Mouse (Mus musculus) myocyte (in vitro differentiated cells): Measurements from ENCODE around the gene Fam111a. TPM values are rescaled to one million over a fixed set of nuclear protein-coding genes. Genes with fewer than 3 reads are reported as not detected.

Source experiments
- H3K27me3 ChIP-seq: one replicate; pipeline ENCODE4 v1.6.1; 2011; ENCODE audit not compliant: control insufficient read depth, insufficient read depth, insufficient read length
- H3K36me3 ChIP-seq: one replicate; pipeline ENCODE4 v1.6.1; 2011; ENCODE audit not compliant: control insufficient read depth, insufficient read depth
- H3K4me2 ChIP-seq: one replicate; pipeline ENCODE4 v1.6.1; 2011; ENCODE audit warnings: low read depth, control low read depth
- H3K4me3 ChIP-seq: one replicate; pipeline ENCODE4 v1.5.1; 2011; ENCODE audit warnings: mild to moderate bottlenecking, control low read depth, moderate library complexity
- H3K79me2 ChIP-seq: one replicate; pipeline ENCODE4 v1.6.1; 2011; ENCODE audit not compliant: control insufficient read depth, insufficient read depth
- H3ac ChIP-seq: one replicate; pipeline ENCODE4 v1.6.1; 2011; ENCODE audit not compliant: control insufficient read depth, insufficient read length
- CEBPB ChIP-seq: IDR thresholded peaks from 2 replicates; pipeline ENCODE4 v1.6.1; 2011; ENCODE audit warnings: mild to moderate bottlenecking, moderate library complexity; ENCODE audit not compliant: poor library complexity, insufficient read depth, severe bottlenecking
- E2F4 ChIP-seq: IDR thresholded peaks from one replicate; pipeline ENCODE4 v1.6.1; 2011; ENCODE audit warnings: mild to moderate bottlenecking, control low read depth, moderate library complexity; ENCODE audit not compliant: insufficient read depth
- MAX ChIP-seq: IDR thresholded peaks from one replicate; pipeline ENCODE4 v1.6.1; 2011; ENCODE audit warnings: low read depth, mild to moderate bottlenecking, control low read depth
- MYOD1 ChIP-seq, 3 experiments: IDR thresholded peaks; one replicate each; pipeline ENCODE4 v1.6.1; 2011; ENCODE audit warnings: control low read depth in 2 of 3, low read depth in 2 of 3, mild to moderate bottlenecking in 2 of 3, moderate library complexity in 1 of 3; ENCODE audit not compliant: insufficient read length in 2 of 3, control insufficient read depth in 1 of 3
- MYOG ChIP-seq, 3 experiments: IDR thresholded peaks; one replicate each; pipeline ENCODE4 v1.6.1; 2011; ENCODE audit warnings: control low read depth in 2 of 3, low read depth in 2 of 3, mild to moderate bottlenecking in 2 of 3; ENCODE audit not compliant: insufficient read length in 2 of 3, control insufficient read depth in 1 of 3, insufficient read depth in 1 of 3
- POLR2A ChIP-seq: IDR thresholded peaks from one replicate; pipeline ENCODE4 v1.6.1; 2011; ENCODE audit warnings: low read depth, mild to moderate bottlenecking, control low read depth, moderate library complexity; ENCODE audit not compliant: insufficient read length
- POLR2AphosphoS2 ChIP-seq: IDR thresholded peaks from one replicate; pipeline ENCODE4 v1.6.1; 2011; ENCODE audit warnings: low read depth, control low read depth; ENCODE audit not compliant: insufficient read length
- REST ChIP-seq: IDR thresholded peaks from one replicate; pipeline ENCODE4 v1.6.1; 2011; ENCODE audit warnings: mild to moderate bottlenecking, control low read depth, moderate library complexity; ENCODE audit not compliant: insufficient read depth, insufficient read length
- SRF ChIP-seq: IDR thresholded peaks from one replicate; pipeline ENCODE4 v1.6.1; 2011; ENCODE audit warnings: low read depth; ENCODE audit not compliant: control insufficient read depth, insufficient read length
- TCF12 ChIP-seq: IDR thresholded peaks from one replicate; pipeline ENCODE4 v1.6.1; 2011; ENCODE audit warnings: mild to moderate bottlenecking, control low read depth; ENCODE audit not compliant: poor library complexity, insufficient read depth, severe bottlenecking
- TCF3 ChIP-seq: IDR thresholded peaks from one replicate; pipeline ENCODE4 v1.6.1; 2011; ENCODE audit warnings: low read depth, control low read depth; ENCODE audit not compliant: insufficient read length
- USF1 ChIP-seq: IDR thresholded peaks from one replicate; pipeline ENCODE4 v1.6.1; 2011; ENCODE audit warnings: low read depth, mild to moderate bottlenecking, control low read depth, moderate library complexity
- polyA plus RNA-seq: library from polyadenylated mRNA; unstranded; fragments of >200 nt; fragmentation: generic; extraction: Trizol; gene quantifications from one replicate; pipeline ENCODE4 v1.2.1, GENCODE M21; 2012; ENCODE audit warnings: missing spikeins

Fam111a gene
- polyA plus RNA-seq, 1 experiment, result 5.4 TPM

GRCm38 (mm10) chr19:12595135-12595529, 49.6 kb downstream of the Fam111a start:
- peak overlapping the region; percentile 64 for H3ac ChIP-seq
- H3K79me2 ChIP-seq, result no peaks in the 10 kb centered on the region
- no peaks in the 10 kb centered on the region for H3K27me3 ChIP-seq
- peak overlapping the region; percentile 33 for H3K4me3 ChIP-seq
- H3K36me3 ChIP-seq, result no peaks in the 10 kb centered on the region
- H3K4me2 ChIP-seq, result no peak overlapping the region
- no peak for TF ChIP-seq REST
- no peak for TF ChIP-seq POLR2A
- TF ChIP-seq SRF, result no peak
- no peak for TF ChIP-seq USF1
- no peak for TF ChIP-seq MYOD1 (IDR thresholded peaks at IDR 0.05; ENCODE audit: control insufficient read depth in 1 of 3, insufficient read length in 2 of 3, low read depth in 2 of 3)
- TF ChIP-seq POLR2AphosphoS2, result no peak
- no peak for TF ChIP-seq TCF3
- TF ChIP-seq MYOG (IDR thresholded peaks at IDR 0.05; ENCODE audit: control insufficient read depth in 1 of 3, insufficient read depth in 1 of 3, insufficient read length in 2 of 3, low read depth in 2 of 3), result no peak
- TF ChIP-seq TCF12, result no peak

- Histone ChIP-seq H3K4me2 (peak overlapping the region; percentile 77), H3K36me3 (no peaks in the 10 kb centered on the region), H3K27me3 (no peaks in the 10 kb centered on the region), H3K4me3 (peak overlapping the region; percentile 33), H3ac (peak overlapping the region; percentile 64), H3K79me2 (no peaks in the 10 kb centered on the region)
- TF ChIP-seq POLR2A (peak; percentile 64), USF1 (no peak), E2F4 (no peak), MYOG (IDR thresholded peaks at IDR 0.05; ENCODE audit: control insufficient read depth in 1 of 3, insufficient read depth in 1 of 3, insufficient read length in 2 of 3, low read depth in 2 of 3) (peak in 1 of 3 experiments; percentile 40), POLR2AphosphoS2 (peak; percentile 34)
These were observed 50.2 kb downstream of the Fam111a start for GRCm38 (mm10) chr19:12595530-12596289.

GRCm38 (mm10) chr19:12596290-12597072, 50.9 kb downstream of the Fam111a start:
- Histone ChIP-seq H3K4me3 (peak overlapping the region; percentile 33), H3K36me3 (no peaks in the 10 kb centered on the region), H3ac (peak overlapping the region; percentile 64), H3K27me3 (no peaks in the 10 kb centered on the region), H3K79me2 (no peaks in the 10 kb centered on the region), H3K4me2 (peak overlapping the region; percentile 77)
- no peak for TF ChIP-seq CEBPB
- no peak for TF ChIP-seq TCF12
- no peak for TF ChIP-seq POLR2AphosphoS2
- no peak for TF ChIP-seq REST

- Histone ChIP-seq H3ac (no peak overlapping the region), H3K4me3 (peak overlapping the region; percentile 33), H3K27me3 (no peaks in the 10 kb centered on the region), H3K4me2 (no peak overlapping the region), H3K36me3 (no peaks in the 10 kb centered on the region), H3K79me2 (no peaks in the 10 kb centered on the region)
- TF ChIP-seq REST (no peak), TCF3 (no peak), E2F4 (no peak), POLR2A (no peak), SRF (no peak), USF1 (no peak), TCF12 (no peak), CEBPB (no peak), MYOD1 (IDR thresholded peaks at IDR 0.05; ENCODE audit: control insufficient read depth in 1 of 3, insufficient read length in 2 of 3, low read depth in 2 of 3) (no peak), MYOG (IDR thresholded peaks at IDR 0.05; ENCODE audit: control insufficient read depth in 1 of 3, insufficient read depth in 1 of 3, insufficient read length in 2 of 3, low read depth in 2 of 3) (no peak)
These were observed 51.5 kb downstream of the Fam111a start for GRCm38 (mm10) chr19:12597073-12597405.

- no peak overlapping the region for H3K4me2 ChIP-seq
- TF ChIP-seq MAX (no peak), REST (no peak), TCF12 (no peak), MYOG (IDR thresholded peaks at IDR 0.05; ENCODE audit: control insufficient read depth in 1 of 3, insufficient read depth in 1 of 3, insufficient read length in 2 of 3, low read depth in 2 of 3) (no peak), CEBPB (no peak), POLR2AphosphoS2 (no peak), E2F4 (no peak), POLR2A (no peak), TCF3 (no peak), MYOD1 (IDR thresholded peaks at IDR 0.05; ENCODE audit: control insufficient read depth in 1 of 3, insufficient read length in 2 of 3, low read depth in 2 of 3) (no peak), SRF (no peak), USF1 (no peak)
- no peak overlapping the region for H3ac ChIP-seq
- no peak overlapping the region for H3K4me3 ChIP-seq
- H3K27me3 ChIP-seq, result no peaks in the 10 kb centered on the region
- no peaks in the 10 kb centered on the region for H3K36me3 ChIP-seq
- no peaks in the 10 kb centered on the region for H3K79me2 ChIP-seq
These were observed 53.1 kb downstream of the Fam111a start for GRCm38 (mm10) chr19:12598674-12599073.
